Mouse (Mus musculus) limb, embryonic 10.5 days (tissue): ENCODE measurements at regions not wholly inside any gene's neighbourhood (a gene's known extent, or its start where the extent isn't known, plus 50 kb on each side); places are given as distances from the start of the nearest gene placed in this dataset.

Experiments used
- DNase-seq: peaks from one replicate; pipeline ENCODE4 v3.0.0-alpha.2; 2017; ENCODE audit warnings: low spot score
- H3K27ac ChIP-seq: fragments of 300-500 bp; sonication (generic); 2 replicates; pipeline ENCODE4 v1.5.1; 2016; ENCODE audit warnings: mild to moderate bottlenecking
- H3K27me3 ChIP-seq: fragments of 300-500 bp; sonication (generic); 2 replicates; pipeline ENCODE4 v1.6.1; 2016; ENCODE audit warnings: low read depth, mild to moderate bottlenecking; ENCODE audit not compliant: poor library complexity, severe bottlenecking
- H3K36me3 ChIP-seq: fragments of 300-500 bp; sonication (generic); 2 replicates; pipeline ENCODE4 v1.6.1; 2016; ENCODE audit warnings: mild to moderate bottlenecking, moderate library complexity
- H3K4me1 ChIP-seq: fragments of 300-500 bp; sonication (generic); 2 replicates; pipeline ENCODE4 v1.6.1; 2016
- H3K4me3 ChIP-seq: fragments of 300-500 bp; sonication (generic); 2 replicates; pipeline ENCODE4 v1.5.1; 2016; ENCODE audit warnings: mild to moderate bottlenecking, moderate library complexity
- H3K9me3 ChIP-seq: fragments of 300-500 bp; sonication (generic); replicated peaks from 2 replicates; pipeline ENCODE4 v1.6.1; 2016; ENCODE audit warnings: mild to moderate bottlenecking
- WGBS: fragments of 180-500 bp; shearing (Covaris S2); methylation state at CpG from one replicate; pipeline ENCODE4 v1.1.7; 2016; 5-methylcytosine and 5-hydroxymethylcytosine counted together

DNA sequence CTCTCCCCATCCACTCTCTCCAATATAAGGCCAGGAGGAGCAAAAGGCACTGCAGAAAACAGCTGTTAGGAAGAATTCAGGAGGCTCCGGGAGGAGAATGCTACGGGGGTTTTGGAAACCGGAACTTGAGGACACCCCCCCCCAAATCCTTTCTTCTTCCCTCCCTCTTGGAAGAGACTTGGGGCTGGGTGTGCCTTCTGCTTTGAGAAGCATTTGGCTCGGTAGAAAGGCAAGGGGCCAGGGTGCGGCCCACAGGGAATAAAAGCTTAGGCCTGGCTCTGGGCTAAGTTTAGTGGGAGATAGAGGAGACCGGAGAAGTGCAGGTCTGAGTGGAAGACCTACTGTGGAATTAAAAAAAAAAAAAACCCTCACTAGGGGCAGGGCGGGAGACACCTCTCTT is 64.1 kb upstream of the Ak4 start:
- peak overlapping the region; percentile 80 for H3K4me3 ChIP-seq
- DNase-seq = no peak
- no peaks in the 10 kb centered on the region for H3K36me3 ChIP-seq
- 11% methylated on average over 7 of the region's 7 CpGs for WGBS
- H3K9me3 ChIP-seq = no peaks in the 10 kb centered on the region
- peaks cover 29% of the 10 kb centered on the region for H3K4me1 ChIP-seq
- peaks cover 12% of the 10 kb centered on the region for H3K27me3 ChIP-seq
- no peak overlapping the region for H3K27ac ChIP-seq

DNA sequence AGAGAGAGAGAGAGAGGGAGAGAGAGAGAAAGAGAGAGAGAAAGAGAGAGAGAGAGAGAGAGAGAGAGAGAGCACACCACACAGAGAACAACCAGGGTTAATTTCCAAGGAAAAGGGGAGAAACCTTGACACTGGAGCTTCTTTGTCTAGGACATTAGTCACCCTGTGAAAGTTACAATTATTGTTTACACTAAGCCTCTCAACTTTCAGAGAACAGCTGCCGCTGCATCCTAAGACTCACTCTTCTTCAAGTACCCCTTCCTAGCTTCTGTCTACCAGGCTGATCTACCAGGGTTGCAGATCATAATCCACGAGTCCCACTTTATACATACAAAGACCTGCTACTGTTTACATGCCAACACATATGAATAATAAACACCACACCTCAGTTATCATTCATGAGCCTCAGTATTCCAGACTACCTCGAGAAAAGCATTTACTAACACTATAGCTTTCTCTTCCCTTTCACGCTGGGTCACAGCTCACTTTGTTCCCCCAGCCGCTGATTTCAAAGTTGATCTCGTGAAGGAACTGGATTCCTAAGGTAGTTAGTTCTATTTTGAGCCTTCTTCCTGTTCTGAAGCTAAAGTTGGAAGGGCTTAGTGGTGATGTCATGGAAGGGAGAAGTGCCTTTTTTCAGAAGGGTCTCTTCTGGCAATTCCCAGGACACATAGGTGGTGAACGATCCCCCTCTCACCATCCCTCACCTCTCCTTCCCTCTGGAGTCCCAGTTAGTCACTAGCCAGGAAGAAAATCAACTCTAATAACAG is 64.8 kb upstream of the Ak4 start:
- WGBS = 52% methylated on average over 7 of the region's 7 CpGs
- 0 out of 2 replicates have a peak overlapping the region, but pooled peaks have one; percentile 80 for H3K4me3 ChIP-seq

DNA sequence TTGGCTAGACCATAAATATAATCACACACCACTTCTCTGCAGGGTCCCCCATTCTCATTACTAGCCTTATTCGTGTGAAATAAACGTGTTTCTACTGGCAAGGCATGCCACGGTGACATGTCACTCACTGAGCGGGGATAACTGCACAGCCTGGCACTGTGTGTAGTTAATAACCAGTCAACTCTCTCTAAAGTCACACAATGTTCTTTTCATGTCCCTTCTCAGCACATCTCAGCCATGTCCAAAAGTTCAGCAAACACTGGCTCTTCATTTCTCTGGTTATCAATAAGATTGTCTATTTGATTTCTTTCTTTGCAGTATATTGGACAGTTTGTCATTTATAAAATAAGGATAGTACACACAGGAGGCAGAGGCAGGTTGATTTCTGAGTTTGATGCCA is 66.9 kb upstream of the Ak4 start:
- Histone ChIP-seq H3K36me3 (no peaks in the 10 kb centered on the region), H3K4me3 (no peak overlapping the region), H3K27me3 (peaks cover 12% of the 10 kb centered on the region), H3K9me3 (no peaks in the 10 kb centered on the region), H3K4me1 (peaks cover 24% of the 10 kb centered on the region), H3K27ac (no peak overlapping the region)
- no peak for DNase-seq
- 91% methylated on average over 4 of the region's 4 CpGs for WGBS

More for the DNA sequence above, 64.8 kb upstream of the Ak4 start:
- Histone ChIP-seq H3K4me1 (peaks cover 29% of the 10 kb centered on the region), H3K27me3 (peaks cover 12% of the 10 kb centered on the region), H3K27ac (no peak overlapping the region), H3K36me3 (no peaks in the 10 kb centered on the region), H3K9me3 (no peaks in the 10 kb centered on the region)
- DNase-seq = no peak

DNA sequence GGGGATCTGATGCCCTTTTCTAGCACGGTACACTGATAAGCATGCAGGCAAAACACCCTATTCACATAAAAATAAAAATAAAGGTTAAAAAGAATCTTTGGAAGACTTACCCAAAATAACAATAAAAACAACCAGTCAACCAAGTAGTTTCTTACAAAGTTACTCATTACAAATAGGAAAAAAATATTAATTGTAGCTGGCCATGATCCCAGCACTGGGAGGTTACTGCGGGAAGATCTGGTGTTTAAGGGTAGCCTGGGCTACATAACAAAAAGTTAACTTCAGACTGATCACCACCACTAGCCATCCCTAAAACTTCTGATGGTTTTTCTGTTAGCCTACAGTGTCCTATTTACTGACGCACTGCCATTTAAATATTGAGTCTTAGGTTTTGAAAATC is 67.4 kb upstream of the Ak4 start:
- 94% methylated on average over 3 of the region's 3 CpGs for WGBS
- H3K4me1 ChIP-seq = peaks cover 20% of the 10 kb centered on the region
- H3K27me3 ChIP-seq = peaks cover 12% of the 10 kb centered on the region
- H3K9me3 ChIP-seq = no peaks in the 10 kb centered on the region
- H3K36me3 ChIP-seq = peaks cover 2% of the 10 kb centered on the region; the same call in 1 of the 2 replicates
- no peak overlapping the region for H3K27ac ChIP-seq
- H3K4me3 ChIP-seq = no peak overlapping the region
- DNase-seq = no peak

DNA sequence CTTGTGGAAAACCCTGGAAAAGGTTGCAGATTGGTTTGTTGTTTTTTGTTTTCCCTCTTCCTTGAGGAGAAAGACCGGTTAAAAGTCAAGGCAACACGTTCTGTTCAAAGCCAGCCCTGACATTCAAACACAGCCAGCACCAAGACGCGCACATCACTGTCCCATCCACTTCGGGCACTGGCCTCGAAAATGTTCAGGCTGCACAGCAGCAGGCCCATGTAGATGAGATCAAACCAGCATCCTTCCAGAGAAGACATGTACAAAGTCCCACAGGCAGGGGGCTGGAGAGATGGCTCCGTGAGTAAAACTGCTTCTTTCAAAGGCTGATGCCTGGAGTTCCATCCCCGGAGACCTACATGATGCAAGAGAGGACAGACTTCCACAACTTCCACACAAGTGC is 68.4 kb upstream of the Ak4 start:
- Histone ChIP-seq H3K27ac (no peak overlapping the region), H3K4me3 (no peak overlapping the region), H3K4me1 (peaks cover 15% of the 10 kb centered on the region), H3K36me3 (peaks cover 8% of the 10 kb centered on the region; the same call in 1 of the 2 replicates), H3K27me3 (peaks cover 12% of the 10 kb centered on the region), H3K9me3 (no peaks in the 10 kb centered on the region)
- no peak for DNase-seq
- 91% methylated on average over 8 of the region's 8 CpGs for WGBS

DNA sequence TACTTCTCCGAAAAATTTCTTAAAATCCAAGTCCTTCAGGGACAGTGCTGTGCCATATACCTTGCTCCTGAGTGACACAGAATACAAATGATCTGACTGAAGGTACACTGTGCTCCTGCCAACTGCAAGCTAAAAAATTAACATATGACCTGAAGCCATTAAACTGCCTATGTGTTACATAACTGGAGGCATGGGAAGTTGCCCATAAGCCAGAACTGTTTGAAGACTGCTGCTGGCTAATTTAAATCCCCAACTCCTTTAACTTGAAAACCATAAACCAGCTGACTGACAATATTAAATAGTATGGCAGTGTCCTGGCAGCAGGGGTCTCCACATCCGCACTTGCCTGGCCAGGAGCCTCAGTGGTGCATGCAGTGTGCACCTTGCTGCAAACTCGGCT is 68.9 kb upstream of the Ak4 start:
- H3K4me1 ChIP-seq = peaks cover 11% of the 10 kb centered on the region
- no peaks in the 10 kb centered on the region for H3K9me3 ChIP-seq
- H3K27me3 ChIP-seq = peaks cover 9% of the 10 kb centered on the region
- WGBS = 84% methylated on average over 3 of the region's 3 CpGs
- H3K27ac ChIP-seq = no peak overlapping the region
- peaks cover 10% of the 10 kb centered on the region; the same call in 1 of the 2 replicates for H3K36me3 ChIP-seq
- DNase-seq = no peak
- H3K4me3 ChIP-seq = no peak overlapping the region

DNA sequence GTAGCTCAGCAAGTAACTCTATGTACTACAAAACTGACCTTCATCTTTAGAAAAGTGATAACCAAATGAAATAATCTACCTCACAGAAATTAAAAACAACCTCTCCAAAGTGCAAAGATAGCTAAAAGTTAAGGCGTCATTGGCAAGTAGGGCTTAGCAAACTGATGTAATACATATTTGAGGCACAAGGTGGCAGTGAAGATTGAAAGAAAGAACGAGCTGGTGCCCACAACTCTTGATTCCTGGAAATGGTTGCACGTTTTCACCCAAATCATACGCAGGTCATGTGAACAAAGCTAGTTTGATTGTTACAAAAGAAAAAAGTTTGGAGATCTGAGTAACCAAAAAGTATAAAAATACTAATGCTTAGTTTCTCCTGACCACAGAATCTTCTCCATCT is 69.7 kb upstream of the Ak4 start:
- Histone ChIP-seq H3K4me1 (peaks cover 4% of the 10 kb centered on the region), H3K36me3 (peaks cover 10% of the 10 kb centered on the region; the same call in 1 of the 2 replicates), H3K27ac (no peak overlapping the region), H3K27me3 (peaks cover under 1% of the 10 kb centered on the region; the same call in 1 of the 2 replicates), H3K9me3 (no peaks in the 10 kb centered on the region), H3K4me3 (no peak overlapping the region)
- DNase-seq = no peak
- 41% methylated on average over 4 of the region's 4 CpGs for WGBS

DNA sequence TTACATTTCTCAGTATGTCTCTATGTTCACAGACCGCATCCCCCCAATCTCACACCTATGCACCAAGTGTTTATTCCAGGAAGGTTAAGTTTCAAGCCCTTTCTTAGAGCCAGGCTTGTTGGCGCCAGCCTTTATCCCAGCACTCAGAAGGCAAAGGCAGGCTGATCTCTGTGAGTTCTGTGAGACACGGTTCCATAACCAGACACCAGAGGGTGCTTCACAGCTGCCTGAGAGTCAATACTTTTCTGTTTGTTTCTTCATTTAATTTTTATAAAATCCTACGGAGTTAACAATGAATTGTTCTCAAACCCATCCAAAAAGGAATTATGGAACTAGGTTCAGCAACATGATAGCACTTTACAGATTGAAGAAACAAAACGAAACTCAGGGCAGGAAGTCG is 71.8 kb upstream of the Ak4 start:
- Histone ChIP-seq H3K9me3 (no peaks in the 10 kb centered on the region), H3K27ac (no peak overlapping the region), H3K36me3 (peaks cover 15% of the 10 kb centered on the region), H3K27me3 (no peaks in the 10 kb centered on the region), H3K4me3 (no peak overlapping the region), H3K4me1 (no peaks in the 10 kb centered on the region)
- no peak for DNase-seq
- WGBS = 83% methylated on average over 6 of the region's 6 CpGs

DNA sequence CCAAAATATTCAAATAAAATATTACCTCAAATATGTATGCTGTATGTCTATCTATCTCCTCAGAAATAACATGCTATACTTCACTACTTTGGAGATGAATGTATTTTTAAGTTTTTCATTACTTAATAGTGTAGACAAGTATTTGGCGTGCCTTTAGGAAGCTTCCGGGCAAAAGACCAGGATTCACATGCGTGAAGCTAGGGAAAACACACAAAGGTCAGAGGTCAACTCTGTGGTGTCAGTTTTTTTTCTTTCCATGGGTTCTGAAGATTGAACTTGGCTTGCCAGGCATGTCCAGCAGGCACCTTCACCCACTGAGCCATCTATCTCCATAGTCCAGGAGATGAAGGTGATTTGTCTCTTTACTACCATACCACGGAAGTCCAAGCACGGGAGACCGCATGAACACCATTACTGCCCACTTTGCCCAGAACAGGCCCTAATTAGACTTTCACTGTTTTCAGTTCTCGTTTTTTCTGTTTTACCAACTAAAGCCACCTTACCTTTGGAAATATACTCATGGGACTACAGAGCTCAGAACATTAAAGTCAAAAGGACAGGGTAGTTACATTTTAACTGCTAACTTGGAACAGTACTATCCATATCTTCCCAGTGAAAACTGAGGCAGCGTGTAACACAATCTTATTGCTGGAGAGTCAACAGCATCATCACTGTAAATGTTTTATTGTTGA is 76.9 kb upstream of the Ak4 start:
- Histone ChIP-seq H3K27me3 (no peaks in the 10 kb centered on the region), H3K9me3 (no peaks in the 10 kb centered on the region), H3K4me3 (no peak overlapping the region), H3K36me3 (peaks cover 15% of the 10 kb centered on the region), H3K27ac (no peak overlapping the region), H3K4me1 (no peaks in the 10 kb centered on the region)
- WGBS = 91% methylated on average over 8 of the region's 8 CpGs
- DNase-seq = no peak

DNA sequence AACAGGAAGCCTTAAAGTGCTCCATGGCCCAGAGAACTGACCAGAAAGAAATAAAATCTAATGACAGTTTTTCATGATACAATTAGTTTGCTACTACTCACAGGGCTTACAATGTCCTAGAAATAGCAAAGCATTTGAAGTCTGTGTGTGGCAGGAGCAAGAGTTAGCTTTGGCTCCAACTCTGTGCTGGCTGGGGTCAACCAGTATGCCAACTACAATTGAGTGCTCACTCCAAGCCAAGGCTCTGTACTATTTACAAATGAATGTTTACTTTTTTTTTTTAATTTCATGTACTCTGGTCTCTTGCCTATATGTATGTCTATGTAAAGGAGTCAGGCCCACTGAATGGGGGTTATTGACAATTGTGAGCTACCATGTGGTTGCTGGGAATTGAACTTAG is 75.7 kb upstream of the Jak1 start:
- H3K4me1 ChIP-seq = no peaks in the 10 kb centered on the region
- no peak overlapping the region for H3K27ac ChIP-seq
- no peak overlapping the region for H3K4me3 ChIP-seq
- H3K27me3 ChIP-seq = no peaks in the 10 kb centered on the region
- no peaks in the 10 kb centered on the region for H3K9me3 ChIP-seq
- peaks cover 7% of the 10 kb centered on the region for H3K36me3 ChIP-seq
- DNase-seq = no peak

DNA sequence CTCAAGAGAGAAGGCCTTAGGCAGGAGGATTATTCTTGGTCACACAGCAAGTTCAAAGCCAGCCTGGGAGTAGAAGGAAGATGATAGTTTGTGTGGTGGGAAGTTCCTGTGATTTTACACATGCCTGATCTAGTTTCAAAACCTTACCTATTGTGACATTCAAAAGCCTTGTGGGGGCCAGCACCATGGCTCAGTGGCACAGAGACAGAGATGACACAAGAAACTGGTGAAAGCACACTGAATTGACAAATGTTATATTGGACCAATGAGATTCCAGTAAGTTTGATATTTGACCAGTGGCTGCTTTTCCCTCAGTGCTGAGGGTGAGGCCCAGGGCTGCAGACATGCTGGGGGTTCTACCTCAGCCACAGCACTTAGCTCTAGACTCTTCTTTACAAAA is 73.1 kb upstream of the Jak1 start:
- H3K27ac ChIP-seq = no peak overlapping the region
- DNase-seq = no peak
- H3K36me3 ChIP-seq = no peaks in the 10 kb centered on the region
- H3K27me3 ChIP-seq = no peaks in the 10 kb centered on the region
- H3K4me1 ChIP-seq = peaks cover 3% of the 10 kb centered on the region; the same call in 1 of the 2 replicates
- H3K4me3 ChIP-seq = no peak overlapping the region
- no peaks in the 10 kb centered on the region for H3K9me3 ChIP-seq

DNA sequence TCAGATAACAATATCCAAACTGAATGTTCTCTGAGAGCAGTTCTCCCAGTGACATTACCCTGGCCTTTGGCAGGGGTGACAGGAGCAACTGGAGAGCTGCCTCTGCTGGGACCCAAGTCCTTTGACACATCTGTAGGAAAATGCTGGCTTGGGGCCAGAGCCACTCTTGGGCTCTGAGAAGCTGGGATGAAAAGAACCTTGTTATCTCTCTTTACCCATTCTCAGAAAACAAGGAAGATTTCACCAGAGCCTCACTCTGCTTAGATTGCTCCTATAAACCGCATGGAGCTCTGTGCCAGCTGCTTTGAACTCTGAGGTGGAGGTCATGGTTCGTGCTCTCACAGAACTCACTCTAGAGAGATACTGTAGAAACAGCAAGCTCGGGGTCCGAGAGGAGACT is 71.7 kb upstream of the Jak1 start:
- WGBS = 53% methylated on average over 4 of the region's 4 CpGs

DNA sequence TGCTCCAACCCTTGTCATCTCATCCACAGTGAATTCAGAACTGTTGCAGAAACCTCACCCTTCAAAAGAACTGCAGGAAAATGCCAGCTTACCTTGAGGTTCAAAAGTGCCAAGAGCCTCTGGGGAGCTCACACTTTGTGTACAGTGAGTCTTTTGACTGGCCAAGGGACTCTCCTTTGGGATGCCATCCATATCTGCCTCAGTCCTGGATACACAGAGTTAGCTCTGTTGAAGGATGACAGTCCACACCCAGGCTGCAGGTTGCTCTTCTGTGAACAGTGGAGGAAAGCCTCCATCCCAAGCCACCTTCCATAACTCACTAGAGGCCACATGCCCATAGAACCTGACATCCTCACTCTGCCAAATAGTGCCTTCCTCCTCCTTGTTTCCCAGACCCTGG is 71.3 kb upstream of the Jak1 start:
- H3K4me1 ChIP-seq = peaks cover 6% of the 10 kb centered on the region; the same call in 1 of the 2 replicates
- H3K27ac ChIP-seq = no peak overlapping the region
- no peak overlapping the region for H3K4me3 ChIP-seq
- H3K36me3 ChIP-seq = no peaks in the 10 kb centered on the region
- H3K27me3 ChIP-seq = no peaks in the 10 kb centered on the region
- DNase-seq = no peak
- H3K9me3 ChIP-seq = no peaks in the 10 kb centered on the region

More for the DNA sequence above, 71.7 kb upstream of the Jak1 start:
- Histone ChIP-seq H3K27ac (no peak overlapping the region), H3K36me3 (no peaks in the 10 kb centered on the region), H3K4me3 (no peak overlapping the region), H3K27me3 (no peaks in the 10 kb centered on the region), H3K4me1 (peaks cover 6% of the 10 kb centered on the region; the same call in 1 of the 2 replicates), H3K9me3 (no peaks in the 10 kb centered on the region)
- DNase-seq = no peak
